10 mouse cellular contexts compared by ENCODE assay signal in the genomic region with DNA sequence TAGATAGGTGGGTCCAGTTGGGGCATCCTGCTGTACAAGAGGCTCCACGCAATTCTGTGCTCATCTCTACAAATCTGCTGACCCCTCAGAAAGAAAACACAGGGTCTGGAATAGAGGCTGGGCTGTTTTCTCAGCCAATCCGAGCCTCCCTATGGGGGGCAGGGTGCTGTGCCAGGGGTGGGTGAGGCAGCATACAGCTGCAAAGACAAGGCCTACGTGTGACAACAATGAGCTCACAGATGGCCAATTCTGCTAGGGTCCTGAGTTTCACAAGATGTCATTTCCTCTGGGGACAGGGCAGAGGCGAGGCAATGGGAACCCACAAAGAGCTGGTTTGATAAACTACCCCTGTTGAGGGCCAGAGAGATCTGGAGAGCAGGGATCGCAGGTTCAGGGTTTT. TPM values are rescaled to one million over a fixed set of nuclear protein-coding genes. Genes with fewer than 3 reads are reported as not detected.
DNase-seq lines count a peak whose midpoint lies in the region; ATAC-seq and TF ChIP-seq lines count a peak whose summit lies in the region.
"Had no signal": no experiment of that assay in that cellular context is flagged by ENCODE, and none has a peak within 500 bp of the region (broad histone marks: within the 10 kb centered on the region; RNA-seq: fewer than 3 reads in every experiment).

No protein-coding gene starts in this region.

- 0 out of 2 replicates have a peak overlapping the region, but pooled peaks have one; percentile 42 for H3K4me2 ChIP-seq in embryonic facial prominence, embryonic 14.5 days (ENCODE audit: low read depth, low read length)
- H3K4me2 ChIP-seq in hindbrain, embryonic 14.5 days (replicated peaks), result peak overlapping the region; percentile 50
- H3K4me2 ChIP-seq in heart, embryonic 11.5 days, result no peak overlapping the region

- peak overlapping the region; percentile 35; the same call in 1 of the 2 replicates for H3K9ac ChIP-seq in embryonic facial prominence, embryonic 14.5 days (ENCODE audit: low read depth, low read length)
- H3K9ac ChIP-seq in hindbrain, embryonic 14.5 days, result peak overlapping the region; percentile 22
- H3K9ac ChIP-seq in heart, embryonic 11.5 days (ENCODE audit: low read depth, low read length), result no peak overlapping the region

- no peak overlapping the region for H3K4me3 ChIP-seq in embryonic facial prominence, embryonic 14.5 days (ENCODE audit: low read depth, low read length)
- no peak overlapping the region for H3K4me3 ChIP-seq in hindbrain, embryonic 14.5 days (replicated peaks; ENCODE audit: low read length)
- no peak overlapping the region for H3K4me3 ChIP-seq in olfactory bulb, adult 2 months (ENCODE audit: insufficient read depth, low read depth, low read length)
- no peak overlapping the region for H3K4me3 ChIP-seq in heart, embryonic 11.5 days (ENCODE audit: low read depth, low read length)

- TF ChIP-seq CTCF in olfactory bulb, adult 2 months (IDR thresholded peaks at IDR 0.05; ENCODE audit: insufficient read depth, low read depth, low read length), result no peak

- peak; percentile 34 for DNase-seq in left cerebral cortex, postnatal 4 days
- no peak for DNase-seq in left cerebral cortex, adult 8-10 months (ENCODE audit: low spot score in 2 of 2)
- DNase-seq in embryonic facial prominence, embryonic 14.5 days (ENCODE audit: low spot score), result no peak
- no peak for DNase-seq in hindbrain, embryonic 14.5 days (ENCODE audit: low spot score)
- DNase-seq in right cerebral cortex, postnatal 14 days, result no peak
- DNase-seq in embryo, embryonic 11 days, result no peak
- DNase-seq: gastrocnemius, postnatal 14 days had no signal

- peak overlapping the region; percentile 75 for H3K27ac ChIP-seq in embryonic facial prominence, embryonic 14.5 days (replicated peaks; ENCODE audit: low read depth, low read length)
- H3K27ac ChIP-seq in hindbrain, embryonic 14.5 days, result peak overlapping the region; percentile 64
- peak overlapping the region; percentile 81 for H3K27ac ChIP-seq in olfactory bulb, adult 2 months (ENCODE audit: insufficient read depth, low read depth, low read length)
- no peak overlapping the region for H3K27ac ChIP-seq in heart, embryonic 11.5 days (ENCODE audit: low read depth, low read length)

- ATAC-seq in embryonic facial prominence, embryonic 14.5 days (ENCODE audit: low read depth), result peak; percentile 10; the same call in 1 of the 2 replicates
- ATAC-seq in hindbrain, embryonic 14.5 days (ENCODE audit: low FRiP score), result peak; percentile 61
- no peak for ATAC-seq in heart, embryonic 11.5 days (replicated peaks; ENCODE audit: insufficient number of reproducible peaks, low FRiP score, low TSS enrichment)
- ATAC-seq: Patski had no signal

- no peak for TF ChIP-seq POLR2A in olfactory bulb, adult 2 months (IDR thresholded peaks at IDR 0.05; ENCODE audit: insufficient read depth, low read depth, low read length)

- 32% methylated on average over 5 of the region's 5 CpGs for WGBS in embryonic facial prominence, embryonic 14.5 days
- 16% methylated on average over 5 of the region's 5 CpGs for WGBS in hindbrain, embryonic 14.5 days
- 26% methylated on average over 5 of the region's 5 CpGs for WGBS in olfactory bulb, adult 2 months
- whole genome bisulfite sequencing in heart, embryonic 11.5 days (ENCODE audit: insufficient replicate concordance), result 27% methylated on average over 5 of the region's 5 CpGs

- H3K36me3 ChIP-seq in embryonic facial prominence, embryonic 14.5 days (ENCODE audit: control insufficient read depth, insufficient read depth, low read length), result no peaks in the 10 kb centered on the region
- H3K36me3 ChIP-seq in hindbrain, embryonic 14.5 days (replicated peaks; ENCODE audit: control insufficient read depth, insufficient read depth), result no peaks in the 10 kb centered on the region
- no peaks in the 10 kb centered on the region for H3K36me3 ChIP-seq in heart, embryonic 11.5 days (ENCODE audit: control insufficient read depth, insufficient read depth, low read length)

- H3K9me3 ChIP-seq in embryonic facial prominence, embryonic 14.5 days (ENCODE audit: control insufficient read depth, low read length), result no peaks in the 10 kb centered on the region
- no peaks in the 10 kb centered on the region for H3K9me3 ChIP-seq in hindbrain, embryonic 14.5 days (ENCODE audit: control insufficient read depth, low read length)
- H3K9me3 ChIP-seq in heart, embryonic 11.5 days (replicated peaks; ENCODE audit: control insufficient read depth, low read length), result no peaks in the 10 kb centered on the region

- no peaks in the 10 kb centered on the region for H3K27me3 ChIP-seq in embryonic facial prominence, embryonic 14.5 days (replicated peaks; ENCODE audit: control insufficient read depth, insufficient read depth, low read length)
- H3K27me3 ChIP-seq in hindbrain, embryonic 14.5 days (ENCODE audit: control insufficient read depth, insufficient read depth, low read length), result no peaks in the 10 kb centered on the region
- H3K27me3 ChIP-seq in heart, embryonic 11.5 days (ENCODE audit: control insufficient read depth, insufficient read depth, low read length), result peaks cover 25% of the 10 kb centered on the region
- H3K27me3 ChIP-seq: Patski had no signal

- peaks cover 31% of the 10 kb centered on the region for H3K4me1 ChIP-seq in embryonic facial prominence, embryonic 14.5 days (ENCODE audit: control insufficient read depth, insufficient read depth, low read length)
- peaks cover 33% of the 10 kb centered on the region for H3K4me1 ChIP-seq in hindbrain, embryonic 14.5 days (replicated peaks; ENCODE audit: control insufficient read depth, insufficient read depth, low read length)
- H3K4me1 ChIP-seq in olfactory bulb, adult 2 months (ENCODE audit: control insufficient read depth, insufficient read depth, low read length), result peaks cover 27% of the 10 kb centered on the region
- peaks cover 16% of the 10 kb centered on the region for H3K4me1 ChIP-seq in heart, embryonic 11.5 days (ENCODE audit: control insufficient read depth, insufficient read depth, low read length)

- intact Hi-C loops in left cerebral cortex, postnatal 4 days (cut with DNase I), result no loop called here

RNA-seq across cellular contexts. Expression of a gene that starts 6.8 kb away (rescaled TPM):
- total RNA-seq in left cerebral cortex, postnatal 4 days (2021), result 10 to 100 TPM; 50.6 to 52.2 TPM
- total RNA-seq in left cerebral cortex, adult 8-10 months (2022), result 10 to 100 TPM; 35.6 to 58.9 (median 44.0) TPM
- polyA plus RNA-seq in embryonic facial prominence, embryonic 14.5 days (2014; fragmentation: Nextera tagmentation; extraction: Ambion mirVana), result 8.7 and 9.2 TPM in 2 replicates
- polyA plus RNA-seq in hindbrain, embryonic 14.5 days (2014; fragmentation: Nextera tagmentation; extraction: Ambion mirVana), result 8.8 and 10.5 TPM in 2 replicates
- polyA plus RNA-seq in olfactory bulb, adult 2 months (2012; ENCODE audit: insufficient read depth, insufficient read length, low replicate concordance, missing spikeins), result 264 TPM in 1 of 2 replicates, not detected in the other
- polyA plus RNA-seq in heart, embryonic 11.5 days (2014; fragmentation: Nextera tagmentation; extraction: Ambion mirVana), result 1.9 and 3.4 TPM in 2 replicates

RNA-seq across cellular contexts. Expression of a gene that starts 44.1 kb away (rescaled TPM):
- 10 to 100 TPM; 25.8 to 27.1 TPM for total RNA-seq in left cerebral cortex, postnatal 4 days (2021)
- 10 to 100 TPM; 16.5 to 20.1 (median 17.6) TPM for total RNA-seq in left cerebral cortex, adult 8-10 months (2022)
- polyA plus RNA-seq in embryonic facial prominence, embryonic 14.5 days (2014; fragmentation: Nextera tagmentation; extraction: Ambion mirVana), result 36.5 and 37.8 TPM in 2 replicates
- 45.6 and 45.9 TPM in 2 replicates for polyA plus RNA-seq in hindbrain, embryonic 14.5 days (2014; fragmentation: Nextera tagmentation; extraction: Ambion mirVana)
- not detected in 2 replicates for polyA plus RNA-seq in olfactory bulb, adult 2 months (2012; ENCODE audit: insufficient read depth, insufficient read length, low replicate concordance, missing spikeins)
- polyA plus RNA-seq in heart, embryonic 11.5 days (2014; fragmentation: Nextera tagmentation; extraction: Ambion mirVana), result 34.5 and 36.2 TPM in 2 replicates

RNA-seq across cellular contexts. Expression of a gene that starts 44.5 kb away (rescaled TPM):
- 10 to 100 TPM; 60.2 to 60.8 TPM for total RNA-seq in left cerebral cortex, postnatal 4 days (2021)
- 10 to 100 TPM; 58.0 to 60.8 (median 60.2) TPM for total RNA-seq in left cerebral cortex, adult 8-10 months (2022)
- 96.2 and 101 TPM in 2 replicates for polyA plus RNA-seq in embryonic facial prominence, embryonic 14.5 days (2014; fragmentation: Nextera tagmentation; extraction: Ambion mirVana)
- 94.2 and 110 TPM in 2 replicates for polyA plus RNA-seq in hindbrain, embryonic 14.5 days (2014; fragmentation: Nextera tagmentation; extraction: Ambion mirVana)
- polyA plus RNA-seq in olfactory bulb, adult 2 months (2012; ENCODE audit: insufficient read depth, insufficient read length, low replicate concordance, missing spikeins), result not detected in 2 replicates
- 70.6 and 84.1 TPM in 2 replicates for polyA plus RNA-seq in heart, embryonic 11.5 days (2014; fragmentation: Nextera tagmentation; extraction: Ambion mirVana)

Comparison
In these comparisons a context has a peak if more than half of its experiments do, and no peak if none do; other contexts are left out.
1. RNA of a gene that starts 6.8 kb away (polyA plus RNA-seq): 264 TPM in olfactory bulb, adult 2 months; 8.7 to 9.2 TPM in embryonic facial prominence, embryonic 14.5 days, 8.8 to 10.5 TPM in hindbrain, embryonic 14.5 days and 1.9 to 3.4 TPM in heart, embryonic 11.5 days; every median in the first group is over 10 times any median in the second.
2. RNA of a gene that starts 44.1 kb away (polyA plus RNA-seq): 45.6 to 45.9 TPM in hindbrain, embryonic 14.5 days, 36.5 to 37.8 TPM in embryonic facial prominence, embryonic 14.5 days and 34.5 to 36.2 TPM in heart, embryonic 11.5 days; not detected in olfactory bulb, adult 2 months; every median in the first group is over 10 times any median in the second.